Mouse (Mus musculus) cerebellum, postnatal 4 days (tissue): ENCODE data around the gene Adamts2.

Experiments
- DNase-seq, 2 experiments: peaks; one replicate each; pipeline ENCODE4 v3.0.0; 2022; ENCODE audit warnings: low spot score in 2 of 2, mixed read lengths in 1 of 2

Gene Adamts2

DNA sequence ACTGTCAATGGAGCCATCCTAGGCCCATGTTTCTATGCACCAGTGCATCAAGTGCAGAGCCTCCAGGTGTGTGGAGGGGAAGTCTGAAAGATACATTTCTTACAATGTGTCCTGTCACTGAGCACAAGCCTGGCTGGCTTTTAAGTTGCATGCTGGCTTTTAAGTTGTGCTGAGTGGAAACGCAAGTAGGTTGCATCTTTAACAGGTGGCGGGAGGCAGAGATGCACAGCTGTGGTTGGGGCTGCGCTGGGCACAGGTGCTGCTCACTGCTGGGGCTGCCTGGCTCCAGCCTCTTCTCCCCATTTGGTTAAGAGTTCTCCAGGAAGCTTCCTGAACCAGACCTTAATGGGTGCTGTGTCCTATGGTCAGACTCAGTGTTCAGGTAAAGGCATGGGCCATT is 21.9 kb downstream of the Adamts2 start:
- DNase-seq: no peak

DNA sequence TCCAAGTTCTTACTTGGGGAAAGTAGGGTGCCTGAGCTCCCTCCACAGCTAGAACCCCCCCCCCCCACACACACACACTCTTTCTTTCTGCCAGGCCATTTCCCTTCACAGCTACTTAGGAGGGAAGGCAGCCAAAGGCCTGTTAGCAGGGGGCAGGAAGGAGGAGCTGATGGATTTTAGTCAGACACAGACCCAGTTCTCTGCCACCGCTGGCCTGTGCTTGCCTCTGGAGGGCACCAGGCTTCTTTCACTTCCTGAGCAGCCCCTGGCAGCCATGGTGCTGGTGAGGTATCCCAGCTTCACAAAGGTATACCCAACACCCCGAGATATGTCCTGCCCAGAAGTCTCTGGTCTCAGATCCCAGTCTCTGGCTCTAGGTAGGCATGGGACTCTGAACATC is 22.4 kb downstream of the Adamts2 start:
- DNase-seq: peak in 1 of 2 experiments; percentile 44

DNA sequence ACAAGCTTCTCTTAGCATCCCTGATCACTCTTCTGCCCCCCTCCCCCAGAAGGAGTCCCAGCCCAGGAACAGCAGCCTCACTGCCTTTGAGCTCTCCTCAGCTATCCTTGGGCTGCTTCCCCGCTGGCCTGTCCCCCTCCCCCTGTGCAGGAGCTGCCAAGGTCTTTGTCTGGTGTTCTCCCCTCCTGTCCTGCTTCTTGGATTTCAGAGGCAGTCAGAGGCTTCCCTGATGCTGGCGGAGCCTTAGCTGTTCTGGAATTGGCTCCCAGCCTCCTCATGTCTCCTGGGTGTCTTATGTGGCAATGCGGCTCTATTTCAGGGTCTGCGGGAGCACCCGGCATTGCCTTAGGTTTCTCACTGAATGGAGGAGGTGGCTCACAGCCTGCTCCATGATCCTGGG is 22.8 kb downstream of the Adamts2 start:
- no peak for DNase-seq

DNA sequence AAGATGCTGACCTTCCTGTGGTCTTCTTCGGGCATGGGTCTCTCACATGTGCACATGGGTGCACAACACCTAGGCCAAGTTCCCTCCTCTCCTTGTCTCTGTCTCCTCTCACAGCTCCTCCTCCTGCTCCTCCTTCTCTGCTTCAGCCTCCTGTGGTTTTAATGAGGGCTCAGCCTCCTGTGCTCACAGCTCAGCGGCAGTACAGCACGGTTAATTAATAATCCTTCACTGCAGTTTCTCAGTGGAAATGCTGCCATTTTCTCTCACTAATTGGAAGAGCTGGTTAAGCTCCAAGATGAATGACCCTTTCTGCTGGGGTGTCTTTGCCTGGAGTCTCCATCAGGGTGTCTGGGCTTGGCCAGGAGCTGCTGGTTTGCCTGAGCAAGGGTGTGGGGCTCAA is 27.0 kb downstream of the Adamts2 start:
- DNase-seq: no peak

DNA sequence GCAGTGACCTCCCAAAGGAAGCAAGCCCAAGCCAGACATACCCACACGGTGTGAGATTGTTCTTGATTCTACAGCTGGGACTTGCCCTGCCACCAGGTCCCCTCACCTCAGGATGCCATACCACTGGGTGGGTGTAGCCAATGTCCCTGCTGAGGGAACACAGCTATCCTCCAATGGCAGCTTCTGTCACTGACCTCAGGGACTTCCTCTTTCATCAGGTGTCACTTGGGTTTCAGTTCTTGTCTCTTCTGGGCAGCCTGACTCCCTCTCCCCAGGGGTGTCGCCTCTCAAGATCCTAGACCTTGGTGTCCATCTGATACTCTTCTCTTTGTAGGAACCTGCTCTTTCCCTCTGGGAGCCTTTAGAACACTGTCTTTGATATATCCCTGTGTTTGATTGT is 28.6 kb downstream of the Adamts2 start:
- no peak for DNase-seq

DNA sequence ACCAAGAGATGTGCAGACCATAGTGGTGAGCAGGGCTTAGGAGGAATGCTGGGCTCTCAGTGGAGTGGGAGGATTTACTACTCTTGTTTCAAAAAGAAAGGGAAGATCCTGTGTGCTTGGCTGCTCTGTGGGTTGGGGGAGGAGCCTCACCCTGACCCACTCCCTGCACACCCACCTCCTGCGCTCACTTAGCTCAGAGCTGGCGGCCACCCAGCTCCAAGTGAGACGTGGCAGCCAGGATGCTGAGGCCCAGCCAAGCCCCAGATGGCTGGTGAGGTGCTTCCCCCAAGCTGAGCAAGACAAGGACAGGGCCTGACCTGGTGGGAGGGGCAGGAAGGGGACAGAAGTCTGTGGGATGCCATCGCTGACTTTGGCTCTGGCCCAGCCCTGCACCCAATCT is 30.4 kb downstream of the Adamts2 start:
- peak; percentile 30 to 68 for DNase-seq

DNA sequence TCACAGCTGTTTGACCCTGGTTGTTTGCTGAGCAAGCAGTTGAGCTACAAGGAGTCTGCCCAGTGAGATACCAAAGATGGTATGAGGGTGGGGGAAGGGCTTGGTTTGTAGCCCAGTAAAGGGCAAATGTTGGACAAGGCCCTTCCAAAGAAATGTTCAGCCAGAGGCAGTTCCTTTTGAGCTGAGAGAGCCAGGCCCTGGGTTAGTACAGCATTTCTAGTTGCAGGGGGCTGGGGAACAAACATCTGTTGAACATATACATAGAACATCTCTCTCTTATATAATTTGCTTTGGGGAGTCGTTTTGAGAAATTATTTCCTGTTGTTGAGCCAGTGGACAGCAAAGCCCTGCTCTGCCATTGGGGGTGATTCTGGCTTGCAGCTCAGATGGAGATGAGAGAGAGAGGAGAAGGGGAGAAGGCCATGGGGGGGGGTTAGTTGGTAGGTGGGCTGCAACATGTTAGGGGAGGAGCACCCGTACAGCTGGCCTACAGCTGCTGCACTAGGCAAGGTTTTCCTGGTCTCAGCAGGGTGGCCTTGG is 33.2 kb downstream of the Adamts2 start:
- no peak for DNase-seq

DNA sequence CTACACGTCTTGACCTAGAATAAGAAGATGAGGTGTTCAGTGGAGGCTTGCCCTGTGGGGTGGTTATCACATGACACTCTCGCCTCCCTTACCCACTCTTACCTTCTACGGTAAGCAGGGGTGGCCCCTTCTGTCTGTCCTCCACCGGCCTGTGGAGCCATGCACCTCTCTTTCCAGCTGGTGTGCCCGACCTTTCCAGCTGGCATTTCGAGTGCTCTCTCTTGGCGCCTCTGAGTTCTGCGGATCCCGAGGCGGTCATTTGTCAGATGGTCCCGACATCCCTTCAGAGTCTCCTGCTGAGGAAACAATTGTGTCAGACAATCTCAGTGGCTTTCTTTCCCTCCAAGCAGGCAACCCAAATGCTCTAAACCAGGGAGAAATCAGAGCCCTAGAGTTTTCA is 35.1 kb downstream of the Adamts2 start:
- DNase-seq: no peak

DNA sequence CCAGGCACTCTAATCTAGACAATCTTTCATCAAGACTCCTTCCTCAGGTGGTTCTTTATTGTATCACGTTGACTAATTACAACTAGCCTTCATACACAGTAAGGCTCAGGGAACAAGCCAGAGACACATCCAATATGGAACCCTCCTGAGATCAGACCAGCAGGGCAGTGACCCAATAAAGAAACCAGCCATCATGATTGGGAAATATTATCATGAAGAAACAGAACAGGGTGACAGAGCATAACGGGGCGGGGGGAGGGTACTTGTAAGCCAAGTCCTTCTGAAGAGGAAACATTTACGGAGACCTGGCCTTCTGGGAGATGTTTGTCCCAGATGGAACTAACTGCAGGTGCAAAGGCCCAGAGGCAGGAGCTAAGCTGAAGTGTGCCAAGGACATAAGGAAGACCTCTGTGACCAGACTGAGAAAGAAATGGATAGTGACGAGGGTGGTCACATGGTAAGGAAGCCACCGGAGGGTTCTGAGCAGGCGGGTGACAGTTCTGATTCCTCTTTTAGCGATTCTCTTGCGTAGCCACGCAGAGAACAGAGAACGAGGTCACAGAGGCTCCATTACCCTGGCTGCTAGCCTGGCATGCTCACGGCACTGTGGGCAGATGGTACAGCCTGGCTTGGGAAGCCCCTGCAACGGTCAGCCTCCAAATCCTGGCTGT is 36.4 kb downstream of the Adamts2 start:
- DNase-seq: peak in 1 of 2 experiments; percentile 17

DNA sequence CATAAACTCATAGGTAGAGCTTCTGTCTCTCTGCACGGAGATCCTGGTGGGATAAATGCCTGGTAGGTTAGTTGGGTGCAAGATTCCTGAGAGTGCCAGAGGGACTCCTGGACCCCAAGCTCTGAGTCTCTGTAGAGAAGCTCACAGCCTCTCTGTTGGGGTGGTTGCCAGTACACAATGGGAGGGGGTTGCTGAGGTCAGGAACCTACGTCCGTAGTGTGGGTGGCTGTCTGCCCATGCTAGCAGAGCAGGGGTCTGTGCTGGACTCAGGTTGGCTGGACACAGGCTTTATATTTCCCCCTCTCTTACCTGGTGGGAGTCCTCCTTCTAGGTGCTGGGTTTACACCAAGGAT is 37.0 kb downstream of the Adamts2 start:
- DNase-seq: no peak

DNA sequence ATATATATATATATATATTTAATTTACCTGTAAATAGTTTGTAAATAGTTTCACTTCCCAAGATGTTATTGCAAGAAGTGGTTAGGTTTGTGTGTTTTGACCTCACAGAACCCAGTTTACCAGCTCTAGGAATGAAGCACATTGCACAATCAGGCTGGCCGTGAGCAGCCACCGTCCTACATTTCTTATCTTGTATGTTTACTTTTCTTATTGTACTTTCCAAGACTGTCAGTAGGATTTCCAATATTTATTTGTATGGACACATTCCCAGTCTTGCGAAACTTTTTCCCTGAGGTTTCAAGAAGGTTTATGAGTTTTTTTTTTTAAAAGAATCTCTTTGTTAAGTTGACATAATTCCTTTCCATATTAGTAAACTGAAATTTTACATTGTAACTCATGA is 40.7 kb downstream of the Adamts2 start:
- no peak for DNase-seq

DNA sequence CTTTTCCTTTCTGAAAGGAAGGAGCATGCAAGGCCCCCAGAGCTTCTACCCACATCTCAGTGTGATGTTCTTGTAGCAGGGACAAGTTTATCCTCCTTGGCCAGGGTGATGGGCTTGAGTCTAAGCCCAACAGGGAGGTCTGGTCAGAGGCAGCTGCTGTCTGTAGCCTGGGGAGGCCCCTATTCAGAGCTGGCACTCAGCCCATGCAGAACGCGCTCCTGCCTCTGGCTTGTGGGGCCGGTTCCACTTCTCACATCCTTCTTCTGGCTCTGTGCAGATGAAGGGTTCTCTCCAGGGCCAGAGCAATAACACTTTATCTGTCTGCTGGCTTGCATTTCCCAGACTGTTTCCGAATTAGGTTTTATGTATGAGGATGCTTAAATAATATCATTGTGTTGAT is 44.3 kb downstream of the Adamts2 start:
- no peak for DNase-seq

DNA sequence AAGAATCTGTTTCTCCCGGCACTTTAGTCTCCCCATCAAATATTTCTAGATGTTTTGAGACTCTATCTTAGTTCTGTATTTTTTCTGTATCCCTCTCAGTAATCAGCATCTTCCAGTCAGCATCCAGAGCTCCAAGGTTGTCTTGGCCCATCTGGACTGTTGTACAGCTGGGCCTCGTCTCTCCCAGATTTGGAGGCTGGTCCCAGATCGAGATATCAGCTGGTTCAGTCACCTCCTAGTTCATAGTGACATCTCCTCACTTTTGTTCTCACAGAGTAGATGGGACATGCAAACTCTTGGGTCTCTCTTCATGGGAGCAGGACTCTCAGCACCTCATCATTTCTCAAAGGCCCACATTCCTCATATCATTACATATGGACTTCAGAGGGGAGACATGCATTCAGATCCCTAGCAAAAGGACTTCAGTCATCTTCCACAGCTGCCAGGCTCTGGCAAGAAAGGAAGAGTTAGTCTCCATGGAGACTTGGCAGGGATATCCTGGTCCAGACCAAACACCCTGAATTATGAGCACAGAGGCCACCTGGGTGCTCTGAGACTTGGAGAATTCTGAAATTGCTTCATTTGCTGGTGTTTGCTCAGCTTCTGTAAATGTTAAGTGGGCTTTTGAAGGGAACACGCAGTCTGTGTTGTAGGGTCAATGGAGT is 46.4 kb downstream of the Adamts2 start:
- DNase-seq: no peak

DNA sequence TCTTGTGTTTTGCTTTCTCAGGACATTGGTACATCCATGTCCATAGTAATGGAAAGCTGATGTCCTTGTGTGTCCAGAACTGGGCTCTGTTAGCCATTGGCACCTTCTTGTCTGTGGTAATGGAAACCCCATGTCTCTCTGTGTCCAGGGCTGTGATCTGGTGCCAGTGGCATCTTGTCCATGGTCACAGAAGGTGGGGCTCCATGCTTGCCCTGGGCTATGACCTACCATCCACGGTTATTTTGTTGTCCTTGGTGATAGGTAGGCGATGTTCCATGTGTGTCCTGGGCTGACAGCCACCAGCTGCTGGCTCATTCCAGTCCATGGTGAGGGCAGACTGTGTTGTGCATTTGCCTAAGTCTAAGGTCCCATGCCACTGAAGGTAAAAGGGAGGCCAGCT is 48.2 kb downstream of the Adamts2 start:
- DNase-seq: no peak

DNA sequence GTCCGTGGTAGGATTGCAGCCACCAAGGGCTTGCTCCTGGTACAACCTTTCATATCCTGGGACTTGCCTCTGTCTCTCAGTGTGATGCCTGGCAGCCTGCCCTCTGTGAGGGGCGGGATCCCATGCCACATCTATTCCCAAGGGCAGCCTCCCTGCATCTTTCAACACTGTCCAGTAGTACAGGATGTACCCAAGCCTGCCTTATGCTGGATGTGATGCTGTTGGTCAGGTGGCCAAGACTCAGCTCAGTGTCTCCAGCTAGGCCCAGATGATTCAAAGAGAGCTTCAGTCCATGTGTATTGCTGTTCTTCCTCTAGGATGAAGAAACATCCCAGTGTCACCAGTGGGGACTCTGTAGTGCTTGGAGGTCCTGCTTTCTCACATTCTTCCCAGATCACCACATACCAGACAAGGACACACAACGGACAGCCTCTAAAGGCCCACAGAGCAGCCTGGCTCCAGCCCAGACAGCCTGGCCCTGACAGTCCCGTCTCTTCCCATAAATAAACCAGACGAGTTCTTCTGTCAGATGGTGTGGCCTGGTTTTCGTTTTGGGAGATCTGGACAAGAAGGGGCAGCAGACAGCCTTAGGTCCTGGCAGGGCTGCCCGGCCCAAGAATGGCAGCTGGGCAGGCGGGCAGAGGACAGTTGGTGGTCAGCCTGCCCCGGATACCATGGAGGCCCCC is 52.0 kb downstream of the Adamts2 start:
- DNase-seq: no peak

DNA sequence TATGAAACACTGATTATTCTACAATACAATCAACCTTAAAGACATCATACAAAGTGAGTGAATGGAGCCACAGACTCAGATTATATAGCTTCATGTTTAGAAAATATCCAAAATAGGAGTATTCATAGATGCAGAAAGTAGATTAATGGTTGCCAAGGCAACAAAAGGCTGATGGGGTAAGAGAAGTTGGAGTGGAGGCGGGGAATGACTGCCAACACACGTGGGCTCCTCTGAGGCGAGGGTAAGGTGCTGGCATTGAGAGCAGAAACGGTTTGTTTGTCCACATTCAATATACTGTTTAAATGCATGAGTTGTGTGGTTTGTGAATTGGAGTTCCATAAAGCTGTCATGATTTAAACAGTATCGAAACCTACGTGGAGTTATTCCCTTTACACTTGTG is 56.9 kb downstream of the Adamts2 start:
- DNase-seq: no peak

DNA sequence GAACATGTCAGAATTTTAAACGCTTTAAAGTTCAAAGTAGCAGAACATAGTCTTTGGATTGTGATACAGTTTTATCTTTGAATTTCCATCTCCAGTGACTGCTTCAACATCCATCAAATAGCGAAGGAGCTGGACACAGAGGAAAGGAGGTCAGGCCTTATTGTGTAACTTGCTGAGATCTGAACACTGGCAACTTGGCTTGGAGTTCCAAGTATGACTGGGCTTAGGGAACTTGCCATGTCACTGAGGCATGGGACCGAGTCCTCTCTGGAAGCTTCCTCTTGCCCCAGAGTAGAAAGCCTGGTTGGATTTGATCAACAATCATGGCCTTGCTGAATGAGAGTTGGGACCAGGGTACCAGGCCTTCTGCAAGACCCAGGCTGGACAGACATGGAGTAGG is 60.3 kb downstream of the Adamts2 start:
- no peak for DNase-seq

DNA sequence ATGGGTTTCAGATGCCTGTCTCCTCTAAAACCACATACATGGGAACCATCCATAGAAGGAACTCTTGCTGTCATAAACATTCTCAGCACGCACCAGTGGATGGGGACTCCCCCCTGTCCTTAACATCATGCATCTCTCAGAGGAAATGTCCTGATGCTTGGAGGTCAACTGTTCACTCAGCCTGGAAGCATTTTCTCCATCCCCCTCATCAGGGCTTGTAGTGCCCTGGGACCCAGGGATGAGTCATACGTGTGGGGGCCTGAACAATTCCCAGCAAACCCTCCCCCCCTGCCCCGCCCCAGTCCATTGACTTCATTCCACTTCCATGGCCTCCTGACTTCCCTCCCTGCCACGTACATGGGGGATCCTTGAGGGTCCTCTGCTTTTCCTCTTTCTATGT is 62.9 kb downstream of the Adamts2 start:
- DNase-seq: no peak

DNA sequence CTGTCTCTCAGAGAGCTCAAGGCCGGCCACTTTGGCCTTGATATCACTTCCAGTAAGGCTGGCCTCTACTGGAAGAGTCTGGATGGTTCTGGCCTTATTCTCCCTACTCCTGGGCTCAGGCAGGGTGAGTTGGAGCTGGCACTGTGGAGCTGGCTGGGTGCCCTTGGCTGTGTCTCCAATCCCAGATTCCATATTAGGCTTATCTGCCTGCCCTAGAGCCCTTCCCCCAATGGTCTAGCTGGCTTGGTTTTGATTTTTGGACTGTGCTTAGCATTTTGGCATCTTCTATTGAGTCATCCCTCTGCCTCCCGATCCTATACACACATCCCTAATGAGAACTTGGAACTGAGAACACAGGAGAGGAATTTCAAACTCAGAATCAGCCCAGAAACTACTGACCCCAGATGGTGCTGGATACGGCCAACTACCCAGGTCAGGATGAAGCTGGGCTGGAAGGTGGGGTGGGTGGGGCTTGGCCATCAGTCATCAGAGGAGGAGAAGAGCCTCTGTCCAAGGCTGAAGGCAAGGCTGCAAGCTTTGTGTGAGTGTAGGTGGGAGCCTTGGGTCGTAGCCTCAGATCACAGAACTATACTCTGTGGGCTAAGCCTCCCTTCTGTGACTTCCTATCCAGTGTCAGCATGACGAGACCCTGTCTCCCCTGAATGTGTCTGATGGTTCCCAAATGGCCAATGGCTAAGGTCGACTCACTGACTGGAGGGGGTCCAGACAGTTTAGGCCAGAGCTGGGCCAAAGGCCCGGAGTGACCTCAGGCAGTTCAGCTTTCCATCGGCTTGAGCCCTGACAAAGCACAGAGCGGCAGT is 67.9 kb downstream of the Adamts2 start:
- peak in 1 of 2 experiments; percentile 77 for DNase-seq

DNA sequence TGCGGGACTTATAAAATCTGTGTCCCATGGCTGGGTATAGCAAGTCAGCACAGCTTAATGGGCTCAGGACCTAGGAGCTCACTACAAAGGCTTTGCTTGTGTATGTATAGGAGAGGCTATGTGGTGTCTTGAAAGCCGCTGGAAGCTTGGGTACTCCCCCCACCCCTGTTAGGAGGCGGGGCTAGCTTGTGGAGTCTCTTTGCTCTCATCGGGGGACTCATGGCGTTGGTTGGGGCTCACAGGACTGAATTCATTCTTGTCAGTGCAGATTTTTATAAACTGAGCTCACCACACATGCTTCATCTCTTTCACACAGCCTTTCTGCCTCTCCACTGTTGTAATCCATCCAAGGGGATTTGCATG is 68.5 kb downstream of the Adamts2 start:
- DNase-seq: no peak

DNA sequence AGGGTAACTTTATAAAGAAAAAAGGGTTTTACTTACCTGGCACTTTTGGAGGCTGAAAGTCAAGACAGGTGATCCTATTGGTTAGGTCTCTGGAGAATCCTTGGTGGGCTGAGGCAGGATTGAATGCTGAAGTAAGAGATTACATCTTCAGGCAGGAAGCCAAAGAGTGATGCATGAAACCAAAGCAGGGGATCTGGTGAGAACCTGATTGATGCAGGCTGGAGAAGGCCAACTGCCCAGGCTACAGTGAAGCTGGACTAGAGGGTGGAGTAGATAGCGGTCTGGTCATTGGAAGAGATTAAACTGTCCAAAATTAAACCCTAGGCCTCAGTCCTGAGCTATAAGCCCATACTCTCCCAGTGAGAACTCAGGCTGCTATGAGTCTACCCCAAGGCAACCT is 69.0 kb downstream of the Adamts2 start:
- no peak for DNase-seq

DNA sequence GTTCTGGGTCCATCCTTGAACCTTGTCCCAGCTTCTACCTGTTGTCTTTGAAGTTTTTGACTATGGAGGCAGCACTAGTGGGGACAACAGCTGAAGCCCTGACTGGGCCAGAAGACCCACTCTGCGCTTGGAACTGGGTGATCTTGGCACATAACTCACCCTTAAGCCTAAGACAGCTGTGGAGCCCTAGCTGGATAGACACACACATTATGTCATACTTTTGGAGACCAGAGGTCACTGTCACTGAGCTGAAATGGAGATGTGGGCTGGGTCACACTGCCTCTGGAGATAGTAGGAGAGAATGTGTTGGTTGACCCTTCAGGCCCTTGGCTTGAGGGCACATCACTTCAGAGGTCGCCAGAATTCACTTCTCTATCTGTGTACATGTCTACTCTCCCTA is 69.5 kb downstream of the Adamts2 start:
- DNase-seq: no peak
